Mouse (Mus musculus): ENCODE data around the gene Hdac9. TPM values are rescaled to one million over a fixed set of nuclear protein-coding genes. Genes with fewer than 3 reads are reported as not detected.

The Hdac9 gene
- total and polyA plus RNA-seq, 2 experiments from 2014 or later: 9.9 to 15.6 TPM

DNA sequence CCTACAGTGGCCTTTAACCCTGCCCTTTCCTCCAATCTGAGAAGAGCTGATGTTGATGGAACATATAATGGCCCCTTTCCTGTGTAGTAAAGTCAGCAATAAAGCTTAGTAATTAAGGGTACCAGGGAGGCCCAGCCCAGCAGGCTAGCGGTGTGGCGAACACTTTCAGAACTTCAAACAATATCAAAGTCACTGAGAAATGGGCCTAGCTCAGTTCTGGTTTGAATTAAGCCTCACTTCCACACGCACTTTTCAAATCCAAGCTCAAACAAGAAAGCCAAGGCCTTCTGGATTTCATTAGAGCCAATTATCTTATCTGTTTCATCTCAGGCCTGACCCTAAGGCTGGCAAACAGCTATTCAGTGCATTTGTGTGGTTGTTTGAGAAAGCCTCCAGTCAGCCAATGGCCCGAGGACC, 716.9 kb downstream of the Hdac9 start:
- TF ChIP-seq CTCF (IDR thresholded peaks at IDR 0.05): no peak
- H3K27me3 ChIP-seq (ENCODE audit: insufficient read depth, low read length): no peaks in the 10 kb centered on the region
- H3K4me3 ChIP-seq (ENCODE audit: low read depth, low read length): no peak overlapping the region
- ATAC-seq (ENCODE audit: low FRiP score) (no peak), DNase-seq (ENCODE audit: low spot score) (no peak)
- no peaks in the 10 kb centered on the region for H3K36me3 ChIP-seq (ENCODE audit: insufficient read depth, low read length)
- no peaks in the 10 kb centered on the region for H3K9me3 ChIP-seq (ENCODE audit: low read length)
- H3K4me1 ChIP-seq (ENCODE audit: insufficient read depth, low read length): no peaks in the 10 kb centered on the region
- H3K27ac ChIP-seq (ENCODE audit: low read depth, low read length): no peak overlapping the region
- no peak overlapping the region for H3K4me2 ChIP-seq (ENCODE audit: low read depth, low read length, poor library complexity, severe bottlenecking)
- no peak overlapping the region for H3K9ac ChIP-seq (replicated peaks; ENCODE audit: low read length, poor library complexity, severe bottlenecking)
- 71% methylated on average over 4 of the region's 4 CpGs for WGBS

DNA sequence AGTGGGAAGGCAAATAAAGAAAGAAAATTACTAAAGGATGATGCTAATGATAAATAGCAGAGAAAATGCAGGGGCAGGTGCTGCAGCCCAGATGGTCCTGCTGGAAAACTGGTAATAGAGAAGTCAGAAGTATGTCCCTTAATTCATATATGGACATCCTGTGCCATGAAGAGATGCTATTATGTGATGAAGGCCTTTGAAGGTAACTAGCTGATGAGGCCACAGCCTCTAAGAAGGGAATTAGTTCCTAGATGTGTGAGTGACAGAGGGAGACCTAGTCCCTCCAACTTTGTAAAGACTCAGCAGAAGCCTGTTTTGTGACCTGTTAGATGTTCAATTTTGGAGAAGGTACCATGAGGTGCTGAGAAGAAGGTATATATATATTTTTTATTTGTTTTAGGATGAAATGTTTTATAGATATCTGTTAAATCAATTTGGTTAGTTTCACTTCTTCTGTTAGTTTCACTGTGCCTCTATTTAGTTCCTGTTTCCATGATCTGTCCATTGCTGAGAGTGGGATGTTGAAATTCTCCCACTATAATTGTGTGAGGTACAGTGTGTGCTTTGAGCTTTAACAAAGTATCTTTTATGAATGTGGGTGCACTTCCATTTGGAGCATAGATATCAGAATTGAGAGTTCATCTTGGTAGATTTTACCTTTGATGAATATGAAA, 721.6 kb downstream of the Hdac9 start:
- no peak for ATAC-seq (ENCODE audit: low FRiP score)
- Histone ChIP-seq H3K4me2 (ENCODE audit: low read depth, low read length, poor library complexity, severe bottlenecking) (no peak overlapping the region), H3K27ac (ENCODE audit: low read depth, low read length) (no peak overlapping the region), H3K9ac (replicated peaks; ENCODE audit: low read length, poor library complexity, severe bottlenecking) (no peak overlapping the region), H3K36me3 (ENCODE audit: insufficient read depth, low read length) (no peaks in the 10 kb centered on the region), H3K4me1 (ENCODE audit: insufficient read depth, low read length) (no peaks in the 10 kb centered on the region), H3K4me3 (ENCODE audit: low read depth, low read length) (no peak overlapping the region), H3K9me3 (ENCODE audit: low read length) (no peaks in the 10 kb centered on the region), H3K27me3 (ENCODE audit: insufficient read depth, low read length) (no peaks in the 10 kb centered on the region)
- no peak for DNase-seq (ENCODE audit: low spot score)
- TF ChIP-seq CTCF (IDR thresholded peaks at IDR 0.05): no peak

DNA sequence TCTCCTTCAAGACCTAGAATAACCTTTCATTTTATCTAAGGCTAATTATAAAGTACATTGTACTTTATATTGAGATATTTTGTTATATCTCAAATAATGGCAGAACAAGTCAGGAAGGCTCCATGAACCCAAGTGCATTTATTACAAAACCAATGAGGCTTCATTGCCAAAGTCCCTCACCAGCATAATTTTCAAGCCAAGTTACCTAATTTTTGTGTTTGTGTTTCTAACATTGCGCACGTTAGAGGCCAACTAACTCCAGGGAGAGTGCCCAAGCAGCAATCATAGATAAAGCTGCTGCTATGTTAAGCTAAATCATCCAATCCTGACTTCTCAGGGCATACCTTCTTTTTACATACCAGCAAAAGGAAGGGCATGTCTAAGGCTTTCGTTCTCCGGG, 722.8 kb downstream of the Hdac9 start:
- TF ChIP-seq CTCF (IDR thresholded peaks at IDR 0.05): no peak
- WGBS: 93% methylated on average over 4 of the region's 4 CpGs
- no peaks in the 10 kb centered on the region for H3K9me3 ChIP-seq (ENCODE audit: low read length)
- H3K9ac ChIP-seq (replicated peaks; ENCODE audit: low read length, poor library complexity, severe bottlenecking): no peak overlapping the region
- H3K4me2 ChIP-seq (ENCODE audit: low read depth, low read length, poor library complexity, severe bottlenecking): no peak overlapping the region
- no peaks in the 10 kb centered on the region for H3K36me3 ChIP-seq (ENCODE audit: insufficient read depth, low read length)
- no peaks in the 10 kb centered on the region for H3K4me1 ChIP-seq (ENCODE audit: insufficient read depth, low read length)
- no peaks in the 10 kb centered on the region for H3K27me3 ChIP-seq (ENCODE audit: insufficient read depth, low read length)
- ATAC-seq (ENCODE audit: low FRiP score): no peak
- no peak overlapping the region for H3K4me3 ChIP-seq (ENCODE audit: low read depth, low read length)
- no peak for DNase-seq (ENCODE audit: low spot score)
- no peak overlapping the region for H3K27ac ChIP-seq (ENCODE audit: low read depth, low read length)

DNA sequence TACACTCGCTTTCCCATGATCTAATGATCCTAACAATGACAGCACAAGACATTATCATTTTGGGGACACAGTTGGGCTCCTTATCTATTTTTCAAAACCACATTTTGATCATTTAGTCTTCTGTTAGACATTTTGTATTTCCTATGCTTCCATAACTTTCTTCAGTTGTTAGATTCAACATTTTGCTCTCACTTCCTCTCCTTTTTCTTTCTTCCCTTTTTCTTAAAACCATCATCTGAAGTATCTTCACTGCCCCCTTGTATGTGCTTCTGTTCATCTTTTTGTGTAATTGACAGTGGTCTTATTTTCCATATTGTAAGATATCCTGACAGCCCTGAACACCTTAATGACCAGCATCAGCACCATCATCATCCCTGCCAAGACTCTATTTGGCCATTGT, 725.6 kb downstream of the Hdac9 start:
- Histone ChIP-seq H3K36me3 (ENCODE audit: insufficient read depth, low read length) (no peaks in the 10 kb centered on the region), H3K9me3 (ENCODE audit: low read length) (no peaks in the 10 kb centered on the region), H3K27me3 (ENCODE audit: insufficient read depth, low read length) (no peaks in the 10 kb centered on the region), H3K9ac (replicated peaks; ENCODE audit: low read length, poor library complexity, severe bottlenecking) (no peak overlapping the region), H3K4me3 (ENCODE audit: low read depth, low read length) (no peak overlapping the region), H3K4me1 (ENCODE audit: insufficient read depth, low read length) (no peaks in the 10 kb centered on the region), H3K4me2 (ENCODE audit: low read depth, low read length, poor library complexity, severe bottlenecking) (no peak overlapping the region), H3K27ac (ENCODE audit: low read depth, low read length) (no peak overlapping the region)
- TF ChIP-seq CTCF (IDR thresholded peaks at IDR 0.05): no peak
- DNase-seq (ENCODE audit: low spot score): no peak
- ATAC-seq (ENCODE audit: low FRiP score): no peak
- 96% methylated on average over 1 of the region's 1 CpGs for WGBS

DNA sequence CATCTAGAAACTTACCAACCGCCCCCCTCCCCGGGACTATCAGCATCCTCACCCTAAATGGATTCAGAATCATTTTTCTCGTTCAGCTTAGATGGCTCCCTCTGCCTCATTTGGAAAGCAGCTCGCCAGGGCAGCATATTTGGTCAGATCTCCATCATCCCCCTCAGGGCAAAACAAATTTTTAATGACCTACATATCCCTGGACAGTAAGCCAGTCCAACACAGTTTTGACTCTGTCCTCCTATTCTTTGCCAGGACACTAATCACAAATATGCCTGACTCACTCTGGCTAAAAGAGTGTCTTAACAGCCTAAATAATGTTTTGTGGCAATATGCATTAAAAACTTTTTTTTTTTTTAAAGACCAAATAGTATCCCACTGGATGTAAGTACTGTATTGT, 738.0 kb downstream of the Hdac9 start:
- ATAC-seq (ENCODE audit: low FRiP score) (no peak), DNase-seq (ENCODE audit: low spot score) (no peak)
- H3K36me3 ChIP-seq (ENCODE audit: insufficient read depth, low read length): no peaks in the 10 kb centered on the region
- H3K9ac ChIP-seq (replicated peaks; ENCODE audit: low read length, poor library complexity, severe bottlenecking): no peak overlapping the region
- no peaks in the 10 kb centered on the region for H3K27me3 ChIP-seq (ENCODE audit: insufficient read depth, low read length)
- no peaks in the 10 kb centered on the region for H3K9me3 ChIP-seq (ENCODE audit: low read length)
- H3K4me2 ChIP-seq (ENCODE audit: low read depth, low read length, poor library complexity, severe bottlenecking): no peak overlapping the region
- no peaks in the 10 kb centered on the region for H3K4me1 ChIP-seq (ENCODE audit: insufficient read depth, low read length)
- TF ChIP-seq CTCF (IDR thresholded peaks at IDR 0.05): no peak
- H3K27ac ChIP-seq (ENCODE audit: low read depth, low read length): no peak overlapping the region
- no peak overlapping the region for H3K4me3 ChIP-seq (ENCODE audit: low read depth, low read length)
- WGBS: 77% methylated on average over 4 of the region's 4 CpGs

DNA sequence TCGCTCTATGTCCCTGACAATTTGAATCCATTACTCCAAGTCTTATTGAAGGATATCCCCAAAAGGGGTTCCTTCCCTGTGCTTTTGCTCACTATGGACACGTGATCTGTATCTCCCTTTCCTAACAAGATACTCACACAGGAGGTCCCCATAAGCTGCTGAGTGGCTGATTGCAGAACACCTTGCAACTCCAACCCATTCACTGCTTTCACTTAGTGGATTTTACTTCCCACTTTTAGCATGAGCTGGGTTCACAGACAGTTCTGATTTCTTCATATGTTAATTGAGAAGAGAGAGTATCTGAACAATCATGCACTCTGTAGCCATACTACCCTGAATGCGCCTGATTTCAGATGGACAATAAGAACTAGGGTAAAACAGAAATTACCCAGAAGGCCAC, 740.1 kb downstream of the Hdac9 start:
- no peaks in the 10 kb centered on the region for H3K9me3 ChIP-seq (ENCODE audit: low read length)
- H3K4me1 ChIP-seq (ENCODE audit: insufficient read depth, low read length): no peaks in the 10 kb centered on the region
- no peak overlapping the region for H3K9ac ChIP-seq (replicated peaks; ENCODE audit: low read length, poor library complexity, severe bottlenecking)
- no peak overlapping the region for H3K4me3 ChIP-seq (ENCODE audit: low read depth, low read length)
- H3K27ac ChIP-seq (ENCODE audit: low read depth, low read length): no peak overlapping the region
- WGBS: 98% methylated on average over 3 of the region's 3 CpGs
- ATAC-seq (ENCODE audit: low FRiP score) (no peak), DNase-seq (ENCODE audit: low spot score) (no peak)
- H3K36me3 ChIP-seq (ENCODE audit: insufficient read depth, low read length): no peaks in the 10 kb centered on the region
- H3K4me2 ChIP-seq (ENCODE audit: low read depth, low read length, poor library complexity, severe bottlenecking): no peak overlapping the region
- TF ChIP-seq CTCF (IDR thresholded peaks at IDR 0.05): no peak
- H3K27me3 ChIP-seq (ENCODE audit: insufficient read depth, low read length): no peaks in the 10 kb centered on the region

All from midbrain, postnatal 0 days (tissue).